ENCODE assay signal across 8 mouse cellular contexts in the genomic region with DNA sequence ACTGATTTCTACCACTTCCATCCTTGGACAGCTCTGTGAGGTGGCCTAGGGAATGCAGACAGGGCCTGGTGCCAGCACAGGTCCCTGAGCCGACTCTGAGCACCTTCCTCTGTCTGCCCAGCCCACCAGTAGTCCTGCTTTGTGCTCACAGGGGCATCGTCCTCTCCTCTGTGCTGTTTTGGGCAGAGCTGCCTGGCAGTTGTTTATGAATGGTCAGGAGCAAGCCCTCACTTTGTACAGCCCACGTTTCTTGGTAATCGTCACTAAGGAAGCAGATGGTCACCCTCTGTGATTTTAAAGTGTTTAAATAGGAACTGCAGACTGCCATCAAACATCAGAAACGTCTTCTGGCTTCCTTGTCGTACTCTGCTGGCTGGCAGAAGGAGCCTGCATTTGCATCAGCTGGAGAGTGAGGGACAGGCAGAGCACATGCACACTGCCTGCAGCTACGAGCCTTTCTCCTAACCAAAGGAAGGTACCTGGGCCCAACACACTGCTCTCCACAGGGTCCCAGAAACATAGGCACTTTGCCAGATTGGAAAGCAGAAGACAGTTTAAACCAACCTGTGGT.
DNase-seq lines count a peak whose midpoint lies in the region; ATAC-seq lines count a peak whose summit lies in the region.

No protein-coding gene starts in this region.

- no peak for DNase-seq in kidney, adult 8-10 months
- no peak for DNase-seq in hindbrain, embryonic 14.5 days (ENCODE audit: low spot score)
- no peak for DNase-seq in midbrain, embryonic 14.5 days
- DNase-seq in urinary bladder, postnatal 4 days (ENCODE audit: low spot score in 2 of 2) = no peak
- DNase-seq in adrenal gland, adult 2 months = no peak

- no peak overlapping the region for H3K4me2 ChIP-seq in kidney, embryonic 14.5 days (replicated peaks; ENCODE audit: low read depth, low read length)
- H3K4me2 ChIP-seq in hindbrain, embryonic 14.5 days (replicated peaks) = 0 out of 2 replicates have a peak overlapping the region, but pooled peaks have one; percentile 11
- H3K4me2 ChIP-seq in midbrain, embryonic 14.5 days (ENCODE audit: low read length) = no peak overlapping the region; the same call in 1 of the 2 replicates

- 26% methylated on average over 7 of the region's 7 CpGs for WGBS in kidney, embryonic 14.5 days
- 2% methylated on average over 7 of the region's 7 CpGs for WGBS in hindbrain, embryonic 14.5 days
- WGBS in midbrain, embryonic 14.5 days = 3% methylated on average over 7 of the region's 7 CpGs

- H3K27me3 ChIP-seq in kidney, embryonic 14.5 days (ENCODE audit: control insufficient read depth, insufficient read depth, low read length) = no peaks in the 10 kb centered on the region
- no peaks in the 10 kb centered on the region for H3K27me3 ChIP-seq in hindbrain, embryonic 14.5 days (ENCODE audit: control insufficient read depth, insufficient read depth, low read length)
- H3K27me3 ChIP-seq in midbrain, embryonic 14.5 days (ENCODE audit: control insufficient read depth, insufficient read depth, low read length) = no peaks in the 10 kb centered on the region

- H3K36me3 ChIP-seq in kidney, embryonic 14.5 days (ENCODE audit: control insufficient read depth, insufficient read depth, low read length) = no peaks in the 10 kb centered on the region
- peaks cover 10% of the 10 kb centered on the region; the same call in 1 of the 2 replicates for H3K36me3 ChIP-seq in hindbrain, embryonic 14.5 days (replicated peaks; ENCODE audit: control insufficient read depth, insufficient read depth)
- H3K36me3 ChIP-seq in midbrain, embryonic 14.5 days (ENCODE audit: control insufficient read depth, insufficient read depth, low read length) = peaks cover 16% of the 10 kb centered on the region

- H3K4me3 ChIP-seq in kidney, embryonic 14.5 days (ENCODE audit: low read length) = no peak overlapping the region
- no peak overlapping the region for H3K4me3 ChIP-seq in hindbrain, embryonic 14.5 days (replicated peaks; ENCODE audit: low read length)
- H3K4me3 ChIP-seq in midbrain, embryonic 14.5 days (replicated peaks; ENCODE audit: low read depth, low read length) = no peak overlapping the region

- H3K9me3 ChIP-seq in kidney, embryonic 14.5 days (ENCODE audit: control insufficient read depth, low read length) = no peaks in the 10 kb centered on the region
- H3K9me3 ChIP-seq in hindbrain, embryonic 14.5 days (ENCODE audit: control insufficient read depth, low read length) = no peaks in the 10 kb centered on the region
- H3K9me3 ChIP-seq in midbrain, embryonic 14.5 days (ENCODE audit: control insufficient read depth, low read length) = no peaks in the 10 kb centered on the region

- peak; percentile 8; the same call in 1 of the 2 replicates for ATAC-seq in kidney, embryonic 14.5 days (ENCODE audit: low FRiP score, low TSS enrichment)
- peak; percentile 54 for ATAC-seq in common myeloid progenitor, adult 5-6 weeks (replicated peaks; ENCODE audit: low read depth, poor library complexity, severe bottlenecking)
- peak; percentile 25 for ATAC-seq in hindbrain, embryonic 14.5 days (ENCODE audit: low FRiP score)
- peak; percentile 15; the same call in 1 of the 2 replicates for ATAC-seq in midbrain, embryonic 14.5 days (ENCODE audit: low FRiP score, low TSS enrichment)
- ATAC-seq in erythroid progenitor cell, adult 5-6 weeks (replicated peaks; ENCODE audit: low FRiP score, poor library complexity, severe bottlenecking) = no peak

- H3K27ac ChIP-seq in kidney, embryonic 14.5 days (ENCODE audit: low read depth, low read length) = peak overlapping the region; percentile 83; the same call in 1 of the 2 replicates
- H3K27ac ChIP-seq in hindbrain, embryonic 14.5 days = peak overlapping the region; percentile 99
- H3K27ac ChIP-seq in midbrain, embryonic 14.5 days (replicated peaks; ENCODE audit: low read depth, low read length) = peak overlapping the region; percentile 100

- H3K4me1 ChIP-seq in kidney, embryonic 14.5 days (ENCODE audit: control insufficient read depth, insufficient read depth, low read length) = peaks cover 26% of the 10 kb centered on the region
- peaks cover 61% of the 10 kb centered on the region for H3K4me1 ChIP-seq in hindbrain, embryonic 14.5 days (replicated peaks; ENCODE audit: control insufficient read depth, insufficient read depth, low read length)
- peaks cover 63% of the 10 kb centered on the region for H3K4me1 ChIP-seq in midbrain, embryonic 14.5 days (ENCODE audit: control insufficient read depth, insufficient read depth, low read length)

- 0 out of 2 replicates have a peak overlapping the region, but pooled peaks have one; percentile 1 for H3K9ac ChIP-seq in kidney, embryonic 14.5 days (ENCODE audit: low read depth, low read length)
- H3K9ac ChIP-seq in hindbrain, embryonic 14.5 days = peak overlapping the region; percentile 56
- peak overlapping the region; percentile 50 for H3K9ac ChIP-seq in midbrain, embryonic 14.5 days (replicated peaks; ENCODE audit: low read length)

Comparison
In these comparisons a context has a peak if more than half of its experiments do, and no peak if none do; other contexts are left out.
1. H3K9ac ChIP-seq: peak in every context shown above with its lines; median percentile 56 in hindbrain, embryonic 14.5 days; 50 in midbrain, embryonic 14.5 days; 1 in kidney, embryonic 14.5 days.